Mouse (Mus musculus) thymus, adult 2 months (tissue): ENCODE results near the gene Tmem120b.

ENCODE experiments used
- CTCF ChIP-seq: fragments of 200-500 bp; IDR thresholded peaks from 2 replicates; pipeline ENCODE4 v1.5.1; 2012; ENCODE audit warnings: mild to moderate bottlenecking, control low read depth, low read length, moderate library complexity, borderline replicate concordance; ENCODE audit not compliant: control insufficient read depth, poor library complexity, insufficient read depth; ENCODE audit errors: extremely low read depth
- POLR2A ChIP-seq: fragments of 200-500 bp; IDR thresholded peaks from 2 replicates; pipeline ENCODE4 v1.6.1; 2012; ENCODE audit warnings: mild to moderate bottlenecking, low read length, control low read depth, moderate library complexity; ENCODE audit not compliant: control insufficient read depth, poor library complexity, insufficient read depth; ENCODE audit errors: extremely low read depth

GRCm38 (mm10) chr5:123068714-123069113 is 499 bp downstream of the Tmem120b start:
- TF ChIP-seq CTCF (no peak), POLR2A (no peak)
